Mouse (Mus musculus) E14TG2a.4 (cell line): ENCODE measurements around the gene Ubr4.

Source experiments
- H3K27me3 ChIP-seq: 2 replicates; pipeline ENCODE4 v1.6.1; 2014; ENCODE audit warnings: low read length, control low read depth; ENCODE audit not compliant: insufficient read depth
- H3K36me3 ChIP-seq: 2 replicates; pipeline ENCODE4 v1.6.1; 2014; ENCODE audit warnings: low read length, control low read depth; ENCODE audit not compliant: insufficient read depth
- H3K4me1 ChIP-seq: replicated peaks from 2 replicates; pipeline ENCODE4 v1.6.1; 2014; ENCODE audit warnings: low read depth, low read length, control low read depth
- H3K4me3 ChIP-seq: replicated peaks from 2 replicates; pipeline ENCODE4 v1.5.1; 2014; ENCODE audit warnings: mild to moderate bottlenecking, low read length
- H3K9me3 ChIP-seq: 2 replicates; pipeline ENCODE4 v1.6.1; 2014; ENCODE audit warnings: low read length, control low read depth
- CTCF ChIP-seq: conservative IDR thresholded peaks from 2 replicates; pipeline ENCODE4 v1.5.1; 2014; ENCODE audit warnings: low read length
- NANOG ChIP-seq: IDR thresholded peaks from 2 replicates; pipeline ENCODE4 v1.6.1; 2014; ENCODE audit warnings: borderline replicate concordance, low read length, mixed read lengths
- POU5F1 ChIP-seq: IDR thresholded peaks from 2 replicates; pipeline ENCODE4 v1.6.1; 2014; ENCODE audit warnings: low read length, borderline replicate concordance

Gene Ubr4

GRCm38 (mm10) chr4:139318449-139318848, 34.0 kb upstream of the Ubr4 start:
- TF ChIP-seq NANOG = no peak
- TF ChIP-seq CTCF = no peak
- TF ChIP-seq POU5F1 = no peak
- no peaks in the 10 kb centered on the region for H3K27me3 ChIP-seq
- H3K36me3 ChIP-seq = peaks cover 55% of the 10 kb centered on the region
- no peak overlapping the region for H3K4me3 ChIP-seq
- peaks cover 20% of the 10 kb centered on the region for H3K4me1 ChIP-seq
- no peaks in the 10 kb centered on the region for H3K9me3 ChIP-seq

GRCm38 (mm10) chr4:139319740-139320139, 32.7 kb upstream of the Ubr4 start:
- Histone ChIP-seq H3K27me3 (no peaks in the 10 kb centered on the region), H3K36me3 (peaks cover 45% of the 10 kb centered on the region), H3K4me3 (no peak overlapping the region), H3K9me3 (no peaks in the 10 kb centered on the region), H3K4me1 (peaks cover 20% of the 10 kb centered on the region)
- TF ChIP-seq POU5F1 (no peak), CTCF (no peak), NANOG (no peak)

- peak; percentile 50 for TF ChIP-seq CTCF
- no peak for TF ChIP-seq NANOG
- Histone ChIP-seq H3K4me1 (peaks cover 33% of the 10 kb centered on the region), H3K36me3 (no peaks in the 10 kb centered on the region), H3K9me3 (no peaks in the 10 kb centered on the region), H3K4me3 (peak overlapping the region; percentile 62), H3K27me3 (peaks cover 14% of the 10 kb centered on the region)
Observed at GRCm38 (mm10) chr4:139330605-139331004, 21.8 kb upstream of the Ubr4 start.

DNA sequence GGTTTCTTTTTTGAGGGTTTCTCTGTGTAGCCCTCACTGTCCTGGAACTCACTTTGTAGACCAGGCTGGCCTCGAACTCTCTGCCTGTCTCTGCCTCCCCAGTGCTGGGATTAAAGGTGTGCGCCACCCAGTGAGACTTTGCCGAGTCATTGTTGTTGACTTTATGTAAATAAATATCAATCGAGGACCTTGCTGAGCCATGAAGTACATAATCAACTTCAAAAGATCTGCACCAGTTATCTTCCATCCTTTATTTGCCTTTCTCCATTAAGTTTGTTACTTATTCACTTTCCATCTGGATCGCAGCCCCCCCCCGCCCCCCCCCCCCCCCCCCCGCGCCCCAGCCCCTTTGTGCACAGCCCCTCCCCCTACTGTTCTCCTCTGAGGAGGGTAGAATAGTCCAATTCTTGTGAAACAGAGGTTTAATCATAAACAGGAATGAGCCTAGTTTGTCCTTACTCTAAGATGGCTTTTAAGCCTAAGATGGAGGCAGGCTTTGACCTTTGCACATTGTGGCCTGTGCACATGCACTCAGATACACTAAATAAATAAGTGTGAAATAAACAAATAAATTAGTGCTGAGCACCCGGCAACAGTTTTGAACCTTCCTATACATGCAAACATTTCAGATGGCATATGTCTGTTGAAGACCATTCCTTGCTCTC, 17.6 kb upstream of the Ubr4 start:
- Histone ChIP-seq H3K9me3 (no peaks in the 10 kb centered on the region), H3K4me1 (peaks cover 56% of the 10 kb centered on the region), H3K4me3 (no peak overlapping the region), H3K36me3 (no peaks in the 10 kb centered on the region), H3K27me3 (peaks cover 30% of the 10 kb centered on the region)
- TF ChIP-seq POU5F1 (no peak), NANOG (no peak), CTCF (no peak)

DNA sequence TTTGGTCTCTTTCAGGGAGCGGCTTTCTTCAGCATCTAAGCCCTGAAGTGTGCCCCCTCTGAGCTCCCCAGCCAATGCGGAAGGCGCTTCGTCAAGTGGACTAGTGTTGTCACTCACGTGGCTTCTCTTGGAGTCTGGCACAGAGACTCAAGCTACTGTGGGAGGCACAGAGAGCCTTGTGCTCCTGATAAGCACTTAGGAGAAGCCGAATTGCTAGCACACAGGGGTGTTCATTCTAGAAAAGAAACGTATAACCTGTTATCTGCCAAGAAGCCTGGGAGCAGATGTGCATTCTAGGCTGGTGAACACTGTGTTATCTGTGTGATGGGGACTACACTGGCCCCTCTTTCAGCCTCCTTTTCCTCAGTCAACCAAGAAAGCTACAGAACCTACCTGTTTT, 16.9 kb upstream of the Ubr4 start:
- TF ChIP-seq NANOG (no peak), CTCF (no peak), POU5F1 (no peak)
- Histone ChIP-seq H3K27me3 (peaks cover 32% of the 10 kb centered on the region), H3K9me3 (no peaks in the 10 kb centered on the region), H3K4me3 (no peak overlapping the region), H3K4me1 (peaks cover 52% of the 10 kb centered on the region), H3K36me3 (no peaks in the 10 kb centered on the region)

DNA sequence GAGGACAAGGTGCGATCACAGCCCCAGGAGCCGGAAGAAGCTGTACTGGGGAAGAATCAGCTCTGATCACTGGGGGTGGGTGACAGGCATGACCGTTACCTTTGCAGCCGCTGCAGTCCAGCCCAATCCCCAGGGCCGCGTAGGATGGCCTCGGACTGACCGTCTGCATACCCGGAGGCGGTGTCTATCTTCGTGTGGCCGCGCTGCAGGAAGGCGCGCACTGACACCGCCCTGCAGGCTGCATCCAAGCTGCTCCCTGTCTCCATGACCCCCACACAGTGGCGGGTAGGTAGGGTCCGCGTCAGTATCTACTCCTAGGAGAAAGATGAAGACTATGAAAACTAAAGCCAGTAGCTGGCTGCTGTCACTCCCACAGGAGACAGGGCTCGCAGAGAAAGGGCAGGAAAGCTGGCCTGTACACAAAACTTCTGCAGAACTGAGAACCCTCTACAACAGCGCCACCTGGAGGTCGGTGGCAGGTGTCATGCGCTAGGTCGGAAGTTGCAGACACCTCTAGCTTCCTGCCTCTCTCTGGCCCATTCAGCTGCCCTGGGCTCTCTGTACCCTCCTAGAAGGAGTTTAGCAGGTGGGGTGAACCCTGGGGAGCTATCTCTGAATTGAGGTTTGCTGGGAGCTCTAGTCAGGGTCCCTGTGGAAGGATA, 15.5 kb upstream of the Ubr4 start:
- TF ChIP-seq POU5F1 (no peak), CTCF (peak; percentile 76), NANOG (no peak)
- Histone ChIP-seq H3K36me3 (no peaks in the 10 kb centered on the region), H3K27me3 (peaks cover 38% of the 10 kb centered on the region), H3K4me3 (peak overlapping the region; percentile 71), H3K9me3 (no peaks in the 10 kb centered on the region), H3K4me1 (peaks cover 42% of the 10 kb centered on the region)

GRCm38 (mm10) chr4:139338145-139338544, 14.3 kb upstream of the Ubr4 start:
- no peaks in the 10 kb centered on the region for H3K9me3 ChIP-seq
- H3K36me3 ChIP-seq = no peaks in the 10 kb centered on the region
- no peak for TF ChIP-seq POU5F1
- TF ChIP-seq CTCF = no peak
- TF ChIP-seq NANOG = no peak
- peak overlapping the region; percentile 68 for H3K4me3 ChIP-seq
- H3K27me3 ChIP-seq = peaks cover 35% of the 10 kb centered on the region
- H3K4me1 ChIP-seq = peaks cover 42% of the 10 kb centered on the region

- Histone ChIP-seq H3K9me3 (no peaks in the 10 kb centered on the region), H3K4me3 (no peak overlapping the region), H3K36me3 (no peaks in the 10 kb centered on the region), H3K4me1 (peaks cover 33% of the 10 kb centered on the region), H3K27me3 (peaks cover 40% of the 10 kb centered on the region)
- TF ChIP-seq CTCF (no peak), NANOG (no peak), POU5F1 (no peak)
Observed at GRCm38 (mm10) chr4:139340835-139341234, 11.6 kb upstream of the Ubr4 start.
